Mouse (Mus musculus) neural tube, embryonic 11.5 days (tissue): ENCODE measurements around the gene Gm19345. TPM values are rescaled to one million over a fixed set of nuclear protein-coding genes. Genes with fewer than 3 reads are reported as not detected.

ENCODE experiments used
- ATAC-seq: fragments of 200-750 bp; cut with Nextera tagmentation; 2 replicates; pipeline ENCODE4 v1.8.0; 2017; ENCODE audit warnings: moderate number of reproducible peaks, mild to moderate bottlenecking, moderate TSS enrichment, moderate library complexity; ENCODE audit not compliant: insufficient read depth, low FRiP score, low TSS enrichment
- DNase-seq: peaks from one replicate; pipeline ENCODE4 v3.0.0-alpha.2; 2015; ENCODE audit warnings: low spot score
- H3K27ac ChIP-seq: fragments of 300-500 bp; sonication (generic); 2 replicates; pipeline ENCODE4 v1.5.1; 2014; ENCODE audit warnings: low read depth, mild to moderate bottlenecking, low read length
- H3K27me3 ChIP-seq: fragments of 300-500 bp; sonication (generic); 2 replicates; pipeline ENCODE4 v1.6.1; 2014; ENCODE audit warnings: mild to moderate bottlenecking, low read length, mixed read lengths; ENCODE audit not compliant: control insufficient read depth, insufficient read depth
- H3K36me3 ChIP-seq: fragments of 300-500 bp; sonication (generic); 2 replicates; pipeline ENCODE4 v1.6.1; 2014; ENCODE audit warnings: mild to moderate bottlenecking, low read length, moderate library complexity, mixed read lengths; ENCODE audit not compliant: control insufficient read depth, insufficient read depth
- H3K4me1 ChIP-seq: fragments of 300-500 bp; sonication (generic); 2 replicates; pipeline ENCODE4 v1.6.1; 2014; ENCODE audit warnings: low read length, mixed read lengths; ENCODE audit not compliant: control insufficient read depth, insufficient read depth
- H3K4me2 ChIP-seq: fragments of 300-500 bp; sonication (generic); 2 replicates; pipeline ENCODE4 v1.6.1; 2014; ENCODE audit warnings: low read depth, mild to moderate bottlenecking, moderate library complexity
- H3K4me3 ChIP-seq: fragments of 300-500 bp; sonication (generic); 2 replicates; pipeline ENCODE4 v1.5.1; 2014; ENCODE audit warnings: low read depth, low read length
- H3K9ac ChIP-seq: fragments of 300-500 bp; sonication (generic); 2 replicates; pipeline ENCODE4 v1.6.1; 2014; ENCODE audit warnings: mild to moderate bottlenecking, low read length
- H3K9me3 ChIP-seq: fragments of 300-500 bp; sonication (generic); 2 replicates; pipeline ENCODE4 v1.6.1; 2016; ENCODE audit warnings: low read length; ENCODE audit not compliant: control insufficient read depth
- WGBS: fragments of 180-500 bp; shearing (Covaris S2); extraction: QIAGEN DNeasy Blood & Tissue Kit; methylation state at CpG from one replicate; pipeline ENCODE4 v1.1.7; 2014; 5-methylcytosine and 5-hydroxymethylcytosine counted together
- polyA plus RNA-seq: library from polyadenylated mRNA; unstranded; fragments of >200 nt; fragmentation: Nextera tagmentation; extraction: Ambion mirVana; gene quantifications from 2 replicates; pipeline ENCODE4 v1.2.1, GENCODE M21; 2014

Gene Gm19345
- polyA plus RNA-seq, 1 experiment from 2014 or later, result 0.29 TPM

DNA sequence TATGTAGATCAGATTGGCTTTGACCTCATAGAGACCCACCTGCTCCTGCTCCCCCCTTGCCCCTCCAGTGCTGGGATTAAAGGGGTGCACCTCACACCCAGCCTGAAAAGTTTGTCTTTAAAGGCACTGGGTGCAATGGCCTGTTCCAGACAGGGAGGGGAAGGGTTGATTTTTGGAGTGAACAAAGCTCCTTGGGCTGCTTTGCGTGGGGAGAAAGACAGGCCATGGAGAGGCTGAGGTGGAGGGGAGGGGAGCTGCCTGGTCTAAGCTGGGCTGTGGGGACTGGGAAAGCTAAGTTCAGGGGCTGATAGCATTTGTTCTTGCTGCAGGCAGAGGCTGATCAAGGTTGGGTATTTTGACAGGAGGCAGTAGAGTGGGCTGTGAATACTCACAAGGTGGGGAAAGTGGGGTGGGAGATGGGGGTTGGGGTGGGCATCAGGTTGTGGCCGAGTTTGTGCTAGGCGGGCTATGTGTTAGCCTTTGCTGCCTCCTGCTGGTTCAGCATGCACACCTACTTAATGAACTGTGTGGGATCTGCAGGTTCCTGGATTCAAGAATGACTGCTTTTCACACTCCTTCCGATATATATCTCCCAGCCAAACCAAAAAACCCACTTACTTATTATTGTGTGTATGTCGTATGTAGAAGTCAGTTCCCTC is 20.3 kb downstream of the Gm19345 start:
- H3K4me2 ChIP-seq, result no peak overlapping the region
- no peak for DNase-seq
- H3K4me3 ChIP-seq, result no peak overlapping the region
- no peak overlapping the region for H3K9ac ChIP-seq
- 51% methylated on average over 5 of the region's 5 CpGs for WGBS
- ATAC-seq, result no peak
- no peaks in the 10 kb centered on the region for H3K36me3 ChIP-seq
- H3K9me3 ChIP-seq, result peaks cover 3% of the 10 kb centered on the region; the same call in 1 of the 2 replicates
- no peak overlapping the region for H3K27ac ChIP-seq
- no peaks in the 10 kb centered on the region for H3K27me3 ChIP-seq
- no peaks in the 10 kb centered on the region for H3K4me1 ChIP-seq

- no peaks in the 10 kb centered on the region for H3K36me3 ChIP-seq
- 0 out of 2 replicates have a peak, but pooled peaks have one; percentile 41 for ATAC-seq
- no peaks in the 10 kb centered on the region for H3K27me3 ChIP-seq
- no peak overlapping the region for H3K27ac ChIP-seq
- H3K9ac ChIP-seq, result no peak overlapping the region
- 54% methylated on average over 13 of the region's 13 CpGs for WGBS
- H3K4me2 ChIP-seq, result no peak overlapping the region
- H3K4me3 ChIP-seq, result no peak overlapping the region
- DNase-seq, result peak; percentile 19
- H3K4me1 ChIP-seq, result no peaks in the 10 kb centered on the region
- H3K9me3 ChIP-seq, result no peaks in the 10 kb centered on the region; the same call in 1 of the 2 replicates
Observed at GRCm38 (mm10) chr7:19875948-19876682, 24.3 kb downstream of the Gm19345 start.

GRCm38 (mm10) chr7:19876781-19877425 is 25.1 kb downstream of the Gm19345 start:
- DNase-seq (no peak), ATAC-seq (0 out of 2 replicates have a peak, but pooled peaks have one; percentile 35)
- Histone ChIP-seq H3K9me3 (no peaks in the 10 kb centered on the region; the same call in 1 of the 2 replicates), H3K4me2 (no peak overlapping the region), H3K4me3 (no peak overlapping the region), H3K4me1 (no peaks in the 10 kb centered on the region), H3K36me3 (no peaks in the 10 kb centered on the region), H3K9ac (no peak overlapping the region), H3K27me3 (no peaks in the 10 kb centered on the region), H3K27ac (no peak overlapping the region)
- 70% methylated on average over 14 of the region's 14 CpGs for WGBS

- Histone ChIP-seq H3K4me1 (no peaks in the 10 kb centered on the region), H3K4me2 (no peak overlapping the region), H3K36me3 (no peaks in the 10 kb centered on the region), H3K9me3 (no peaks in the 10 kb centered on the region; the same call in 1 of the 2 replicates), H3K4me3 (no peak overlapping the region), H3K27ac (no peak overlapping the region), H3K9ac (no peak overlapping the region), H3K27me3 (no peaks in the 10 kb centered on the region)
- ATAC-seq (no peak), DNase-seq (no peak)
- 84% methylated on average over 8 of the region's 8 CpGs for WGBS
Observed at GRCm38 (mm10) chr7:19880754-19881153, 29.0 kb downstream of the Gm19345 start.

DNA sequence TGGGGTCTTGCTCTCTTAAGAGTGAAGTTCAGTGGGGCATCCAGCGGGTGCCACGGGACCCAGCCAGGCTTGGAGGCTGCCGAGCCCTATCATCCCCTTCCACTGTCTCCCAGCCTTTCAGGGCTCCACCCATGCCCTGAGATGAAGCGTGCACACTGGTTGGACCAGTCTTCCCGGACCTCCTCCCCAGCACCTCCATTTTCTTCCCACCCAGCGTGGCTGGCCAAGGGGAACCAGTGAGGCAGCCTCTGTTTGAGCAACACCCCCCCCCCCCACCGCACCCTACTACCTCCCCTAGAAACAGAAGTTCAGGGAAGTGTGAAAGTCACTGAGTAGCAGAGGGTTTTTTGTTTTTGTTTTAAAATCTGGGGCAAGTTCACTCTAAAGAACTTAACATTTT is 36.0 kb downstream of the Gm19345 start, which contains the start of gene Ceacam19:
Gene Ceacam19, minus strand, starts transcription at position 117 of the 400 bp plus-strand sequence.
- H3K27ac ChIP-seq, result no peak within 1 kb of the TSS
- ATAC-seq, result no peak

DNA sequence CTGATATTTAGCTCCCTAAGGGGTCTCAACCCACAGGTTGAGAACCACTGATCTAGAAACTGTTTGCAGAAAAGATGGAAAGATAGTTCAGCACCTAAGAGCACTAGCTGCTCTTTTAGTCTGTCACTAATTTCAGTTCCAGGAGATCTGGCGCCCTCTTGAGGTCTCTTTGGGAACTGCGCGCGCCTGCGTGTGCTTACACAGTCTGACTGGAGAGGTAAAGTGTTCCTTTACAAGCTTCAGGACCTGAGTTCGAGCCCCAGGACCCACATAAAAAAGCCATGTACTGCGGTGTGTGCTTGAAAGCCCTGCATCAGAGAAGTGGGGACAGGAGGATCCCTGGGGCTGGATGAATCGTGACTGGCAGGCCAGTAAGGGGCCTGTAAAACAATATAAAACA is 38.1 kb downstream of the Gm19345 start:
- H3K27ac ChIP-seq, result no peak overlapping the region
- H3K4me1 ChIP-seq, result no peaks in the 10 kb centered on the region
- no peak for ATAC-seq
- H3K4me3 ChIP-seq, result no peak overlapping the region
- no peaks in the 10 kb centered on the region for H3K27me3 ChIP-seq
- no peak overlapping the region for H3K9ac ChIP-seq
- no peaks in the 10 kb centered on the region for H3K36me3 ChIP-seq
- H3K4me2 ChIP-seq, result no peak overlapping the region
- WGBS, result 46% methylated on average over 8 of the region's 8 CpGs
- no peaks in the 10 kb centered on the region for H3K9me3 ChIP-seq
- peak; percentile 43 for DNase-seq

More for the DNA sequence above, 36.0 kb downstream of the Gm19345 start, which contains the start of gene Ceacam19:
- H3K4me1 ChIP-seq, result no peaks in the 10 kb centered on the region
- H3K36me3 ChIP-seq, result no peaks in the 10 kb centered on the region
- no peak within 1 kb of the TSS for H3K4me3 ChIP-seq
- no peak within 1 kb of the TSS for H3K4me2 ChIP-seq
- no peaks in the 10 kb centered on the region for H3K27me3 ChIP-seq
- no peaks in the 10 kb centered on the region; the same call in 1 of the 2 replicates for H3K9me3 ChIP-seq
- no peak for DNase-seq
- no peak within 1 kb of the TSS for H3K9ac ChIP-seq
- WGBS, result 77% methylated on average over 7 of the region's 7 CpGs

Other genes starting within 250 kb of the Gm19345 start
- 48.0 and 53.5 TPM in 2 replicates for gene Clasrp, start 247.5 kb upstream of the Gm19345 start, polyA plus RNA-seq
- 3.1 and 3.8 TPM in 2 replicates for gene Relb, start 222.6 kb upstream of the Gm19345 start, polyA plus RNA-seq
- 104 and 107 TPM in 2 replicates for gene Clptm1, start 187.0 kb upstream of the Gm19345 start, polyA plus RNA-seq
- 0.45 and 0.55 TPM in 2 replicates for gene Apoc2, start 174.1 kb upstream of the Gm19345 start, polyA plus RNA-seq
- gene Gm44805, start 170.6 kb upstream of the Gm19345 start, polyA plus RNA-seq, result not detected in 2 replicates
- not detected in 2 replicates for gene Apoc4, start 170.5 kb upstream of the Gm19345 start, polyA plus RNA-seq
- 3.4 and 6.9 TPM in 2 replicates for gene Apoc1, start 159.3 kb upstream of the Gm19345 start, polyA plus RNA-seq
- gene Apoe, start 152.8 kb upstream of the Gm19345 start, polyA plus RNA-seq, result 125 and 146 TPM in 2 replicates
- 150 and 155 TPM in 2 replicates for gene Tomm40, start 136.6 kb upstream of the Gm19345 start, polyA plus RNA-seq
- gene Nectin2, start 101.5 kb upstream of the Gm19345 start, polyA plus RNA-seq, result 70.0 and 76.5 TPM in 2 replicates
- 21.1 and 21.7 TPM in 2 replicates for gene Bcam, start 81.0 kb upstream of the Gm19345 start, polyA plus RNA-seq
- 0.45 and 0.53 TPM in 2 replicates for gene Cblc, start 55.2 kb upstream of the Gm19345 start, polyA plus RNA-seq
- gene Bcl3, start 29.2 kb upstream of the Gm19345 start, polyA plus RNA-seq, result 1.2 and 1.3 TPM in 2 replicates
- not detected in 2 replicates for gene Ceacam16, start 9.3 kb downstream of the Gm19345 start, polyA plus RNA-seq
- gene Ceacam19, start 36.0 kb downstream of the Gm19345 start, polyA plus RNA-seq, result not detected in 2 replicates
- gene Pvr, start 69.2 kb downstream of the Gm19345 start, polyA plus RNA-seq, result 2.9 and 4.8 TPM in 2 replicates
- not detected in 2 replicates for gene Igsf23, start 98.8 kb downstream of the Gm19345 start, polyA plus RNA-seq
- not detected in 2 replicates for gene Ceacam20, start 113.4 kb downstream of the Gm19345 start, polyA plus RNA-seq
- not detected in 2 replicates for gene Nlrp9b, start 139.5 kb downstream of the Gm19345 start, polyA plus RNA-seq
- gene Vmn1r91, start 247.7 kb downstream of the Gm19345 start, polyA plus RNA-seq, result not detected in 2 replicates